Mouse (Mus musculus) erythroblast, embryonic 14.5 days (primary cell): ENCODE measurements around the gene Gm49366.
"Not testable (repeated sequence)": the region's sequence is repeated elsewhere in the genome, so short reads cannot be mapped to it uniquely, and the experiment has no call there.

Experiments used
- GATA1 ChIP-seq: IDR thresholded peaks from 2 replicates; pipeline ENCODE4 v1.6.1; 2012; ENCODE audit warnings: low read length, inconsistent platforms, mixed read lengths
- TAL1 ChIP-seq: IDR thresholded peaks from 3 replicates; pipeline ENCODE4 v1.6.1; 2012; ENCODE audit warnings: low read length, inconsistent platforms, mixed read lengths

DNA sequence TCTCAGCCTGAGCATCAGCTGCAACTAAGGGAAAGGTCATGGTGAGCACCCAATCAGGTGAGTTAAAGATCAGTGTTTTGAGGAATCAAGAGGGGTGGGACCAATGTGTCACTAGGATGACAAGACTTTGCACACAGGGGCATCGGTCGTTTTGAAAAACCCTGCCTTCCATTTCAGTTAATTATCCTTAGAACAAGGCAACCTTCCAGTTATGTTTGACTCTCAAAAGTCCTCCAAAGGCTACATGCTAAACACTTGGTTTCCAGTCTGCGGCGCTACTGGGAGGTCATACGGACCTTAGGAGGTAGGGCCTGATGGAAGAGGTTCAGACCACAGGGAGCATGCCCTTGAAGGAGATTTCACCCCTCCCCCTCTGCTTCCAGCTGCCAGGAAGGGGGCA lies 12.0 kb downstream of the Gm49366 start:
- TF ChIP-seq GATA1, TAL1: not testable (repeated sequence)
